Mouse (Mus musculus) mature B cell (primary cell): Measurements from ENCODE around the gene Rtn2.

Experiments used
- in situ Hi-C: fragments of 300-500 bp; cut with MboI; formaldehyde crosslinking; loops from 2 replicates; pipeline ENCODE4 v1.14.3; 2019

Gene Rtn2

GRCm38 (mm10) chr7:19342481-19343027 is 60.1 kb downstream of the Rtn2 start:
- in situ Hi-C loops: loop anchor here (5.0 kb wide), 1 partner anchor 35 kb away; no protein-coding TSS in a partner anchor

GRCm38 (mm10) chr7:19343210-19343808 is 60.9 kb downstream of the Rtn2 start:
- in situ Hi-C loops: loop anchor here (5.0 kb wide), 1 partner anchor 36 kb away; no protein-coding TSS in a partner anchor

DNA sequence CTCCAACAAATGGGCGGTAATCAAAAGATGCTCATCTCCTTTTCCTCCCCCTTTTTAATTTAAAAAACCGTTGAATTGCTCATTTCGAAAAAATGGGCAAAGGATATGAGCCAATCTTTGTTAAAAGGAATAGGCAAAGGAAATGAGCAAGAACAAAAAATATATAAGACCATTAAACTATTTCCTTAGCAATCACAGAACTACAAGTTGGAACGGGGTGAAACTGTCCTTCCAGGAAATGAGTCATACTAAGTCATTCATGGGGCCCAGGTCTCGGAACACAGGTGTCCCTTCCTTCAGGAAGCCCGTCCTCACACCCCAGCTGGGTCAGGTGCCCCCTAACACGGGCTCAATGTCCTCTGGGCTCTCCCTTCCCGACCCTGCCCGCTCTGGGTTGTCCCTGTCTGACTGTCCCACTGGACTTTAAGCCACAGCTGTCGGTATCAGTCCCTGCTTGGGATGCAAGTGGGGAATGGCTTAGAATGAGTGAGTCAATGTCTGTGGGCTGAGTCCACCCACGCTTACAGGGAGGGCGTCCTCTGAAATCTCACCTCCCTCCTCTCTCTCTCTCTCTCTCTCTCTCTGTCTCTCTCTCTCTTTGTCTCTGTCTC is 61.9 kb downstream of the Rtn2 start, which contains the start of gene Ercc1:
TSS of gene Ercc1 (plus strand) at position 542 of the 611 bp plus-strand sequence.
- in situ Hi-C loops: loop anchor here (5.0 kb wide), 1 partner anchor 37 kb away; no protein-coding TSS in a partner anchor

DNA sequence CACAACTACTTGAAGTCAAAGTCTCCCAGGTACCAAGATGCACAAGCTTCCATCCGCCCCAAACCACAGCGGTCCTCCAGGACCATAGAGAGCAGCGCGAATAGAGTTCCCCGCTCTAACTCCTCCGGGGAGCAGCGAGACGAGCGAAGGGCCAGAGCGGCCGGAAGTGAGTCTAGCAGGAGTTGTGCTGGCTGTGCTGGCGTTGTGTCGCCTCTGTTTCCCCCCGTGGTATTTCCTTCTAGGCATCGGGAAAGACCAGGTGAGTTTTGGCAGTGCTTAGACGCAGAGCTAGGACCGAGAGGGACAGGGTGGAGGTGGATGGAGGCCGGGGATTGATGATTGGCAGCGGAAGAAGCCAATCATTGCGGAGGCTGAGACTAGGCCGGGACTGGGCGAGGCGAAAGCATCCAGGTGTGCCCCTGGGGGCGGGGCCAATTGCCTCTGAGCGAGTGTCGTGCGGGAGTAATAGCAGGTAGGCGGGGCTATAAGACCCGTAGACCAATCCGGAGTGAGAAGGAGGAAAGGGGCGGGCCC is 62.6 kb downstream of the Rtn2 start:
- in situ Hi-C loops: loop anchor here (5.0 kb wide), 1 partner anchor 38 kb away; no protein-coding TSS in a partner anchor
